Mouse (Mus musculus) lung, embryonic 16.5 days (tissue): ENCODE data around the gene Trpm7. TPM values are rescaled to one million over a fixed set of nuclear protein-coding genes. Genes with fewer than 3 reads are reported as not detected.

ENCODE experiments used
- ATAC-seq: fragments of 200-750 bp; cut with Nextera tagmentation; 2 replicates; pipeline ENCODE4 v1.8.0; 2017; ENCODE audit warnings: low read depth, mild to moderate bottlenecking, moderate library complexity
- H3K27ac ChIP-seq: fragments of 300-500 bp; sonication (generic); 2 replicates; pipeline ENCODE4 v1.5.1; 2014; ENCODE audit warnings: mild to moderate bottlenecking, control low read depth, low read length
- H3K27me3 ChIP-seq: fragments of 300-500 bp; sonication (generic); 2 replicates; pipeline ENCODE4 v1.6.1; 2014; ENCODE audit warnings: low read depth, low read length, mixed read lengths; ENCODE audit not compliant: control insufficient read depth, insufficient read depth
- H3K36me3 ChIP-seq: fragments of 300-500 bp; sonication (generic); 2 replicates; pipeline ENCODE4 v1.6.1; 2014; ENCODE audit warnings: low read length; ENCODE audit not compliant: control insufficient read depth, insufficient read depth
- H3K4me1 ChIP-seq: fragments of 300-500 bp; sonication (generic); replicated peaks from 2 replicates; pipeline ENCODE4 v1.6.1; 2014; ENCODE audit warnings: low read length, mixed read lengths; ENCODE audit not compliant: control insufficient read depth, insufficient read depth
- H3K4me2 ChIP-seq: fragments of 300-500 bp; sonication (generic); 2 replicates; pipeline ENCODE4 v1.6.1; 2014; ENCODE audit warnings: low read depth, low read length, control low read depth
- H3K4me3 ChIP-seq: fragments of 300-500 bp; sonication (generic); 2 replicates; pipeline ENCODE4 v1.5.1; 2014; ENCODE audit warnings: mild to moderate bottlenecking, low read length, control low read depth
- H3K9ac ChIP-seq: fragments of 300-500 bp; sonication (generic); 2 replicates; pipeline ENCODE4 v1.6.1; 2014; ENCODE audit warnings: low read length, control low read depth
- H3K9me3 ChIP-seq: fragments of 300-500 bp; sonication (generic); 2 replicates; pipeline ENCODE4 v1.6.1; 2016; ENCODE audit warnings: low read length; ENCODE audit not compliant: control insufficient read depth
- WGBS: fragments of 180-500 bp; shearing (Covaris S2); extraction: QIAGEN DNeasy Blood & Tissue Kit; methylation state at CpG from one replicate; pipeline ENCODE4 v1.1.7; 2014; 5-methylcytosine and 5-hydroxymethylcytosine counted together
- polyA plus RNA-seq: library from polyadenylated mRNA; unstranded; fragments of >200 nt; fragmentation: Nextera tagmentation; extraction: Ambion mirVana; gene quantifications from 2 replicates; pipeline ENCODE4 v1.2.1, GENCODE M21; 2015

Gene Trpm7
- polyA plus RNA-seq, 1 experiment from 2014 or later: 45.2 TPM

GRCm38 (mm10) chr2:126792611-126793010, 83.4 kb downstream of the Trpm7 start:
- Histone ChIP-seq H3K27ac (no peak overlapping the region), H3K4me3 (no peak overlapping the region), H3K9ac (no peak overlapping the region), H3K27me3 (no peaks in the 10 kb centered on the region), H3K4me2 (no peak overlapping the region), H3K4me1 (peaks cover 2% of the 10 kb centered on the region; the same call in 1 of the 2 replicates), H3K36me3 (peaks cover 23% of the 10 kb centered on the region), H3K9me3 (no peaks in the 10 kb centered on the region)
- ATAC-seq: no peak
- WGBS: 70% methylated on average over 5 of the region's 5 CpGs

- H3K9ac ChIP-seq: no peak overlapping the region
- H3K4me3 ChIP-seq: no peak overlapping the region
- no peak overlapping the region for H3K4me2 ChIP-seq
- H3K36me3 ChIP-seq: peaks cover 10% of the 10 kb centered on the region
- peaks cover 4% of the 10 kb centered on the region; the same call in 1 of the 2 replicates for H3K4me1 ChIP-seq
- 35% methylated on average over 9 of the region's 9 CpGs for WGBS
- no peaks in the 10 kb centered on the region for H3K27me3 ChIP-seq
- ATAC-seq: peak; percentile 68; the same call in 1 of the 2 replicates
- H3K27ac ChIP-seq: peak overlapping the region; percentile 38
- H3K9me3 ChIP-seq: no peaks in the 10 kb centered on the region
Observed at GRCm38 (mm10) chr2:126787721-126788342, 88.2 kb downstream of the Trpm7 start.

DNA sequence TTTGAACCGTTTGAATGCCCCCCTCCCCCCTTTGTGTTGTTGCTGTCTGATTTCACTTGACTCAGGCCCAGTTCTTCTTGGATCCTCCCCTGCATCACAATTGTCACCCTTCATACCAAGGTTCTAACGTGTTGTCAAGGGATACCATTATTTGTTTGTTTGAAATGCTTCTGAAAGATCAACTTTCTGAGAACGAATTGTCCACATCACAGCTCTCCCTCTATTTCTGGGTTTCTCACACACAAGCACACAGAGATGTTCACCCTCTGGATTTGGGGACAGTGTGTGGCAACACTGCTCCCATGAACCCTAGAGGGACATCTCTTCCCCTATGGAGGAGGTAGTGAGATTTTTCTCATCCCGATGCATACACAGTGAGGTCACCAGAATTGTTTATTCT, 92.7 kb downstream of the Trpm7 start, which contains the start of gene Usp50:
Gene Usp50, minus strand, starts transcription at position 101 of the 400 bp plus-strand sequence.
- Histone ChIP-seq H3K4me2 (no peak within 1 kb of the TSS), H3K4me3 (no peak within 1 kb of the TSS), H3K27me3 (no peaks in the 10 kb centered on the region), H3K4me1 (peaks cover 4% of the 10 kb centered on the region; the same call in 1 of the 2 replicates), H3K9ac (no peak within 1 kb of the TSS), H3K9me3 (no peaks in the 10 kb centered on the region), H3K36me3 (no peaks in the 10 kb centered on the region), H3K27ac (no peak within 1 kb of the TSS)
- WGBS: 62% methylated on average over 4 of the region's 4 CpGs
- no peak for ATAC-seq

DNA sequence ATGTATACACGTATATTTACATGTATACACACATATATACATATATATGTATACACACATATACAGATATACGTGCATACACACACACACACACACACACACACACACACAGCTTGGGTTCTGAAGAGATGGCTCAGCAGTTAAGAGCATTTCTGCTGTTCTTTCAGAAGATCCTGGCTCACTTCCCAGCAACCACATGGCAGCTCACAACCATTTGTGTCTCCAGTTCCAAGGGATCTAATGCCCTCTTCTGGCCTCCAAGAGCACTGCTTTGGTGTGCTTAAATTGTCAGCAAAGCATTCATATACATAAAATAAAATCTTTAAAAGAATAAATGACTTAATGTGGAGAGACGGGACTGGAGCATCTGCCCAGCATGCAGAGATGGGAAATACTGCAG, 93.6 kb downstream of the Trpm7 start:
- peak; percentile 73; the same call in 1 of the 2 replicates for ATAC-seq
- Histone ChIP-seq H3K4me3 (no peak overlapping the region), H3K27me3 (no peaks in the 10 kb centered on the region), H3K4me1 (peaks cover under 1% of the 10 kb centered on the region; the same call in 1 of the 2 replicates), H3K27ac (no peak overlapping the region), H3K9ac (no peak overlapping the region), H3K4me2 (no peak overlapping the region), H3K9me3 (no peaks in the 10 kb centered on the region), H3K36me3 (no peaks in the 10 kb centered on the region)
- 66% methylated on average over 3 of the region's 3 CpGs for WGBS

- Histone ChIP-seq H3K4me2 (no peak overlapping the region), H3K4me3 (no peak overlapping the region), H3K4me1 (no peaks in the 10 kb centered on the region), H3K9ac (no peak overlapping the region), H3K27me3 (no peaks in the 10 kb centered on the region), H3K9me3 (no peaks in the 10 kb centered on the region), H3K27ac (no peak overlapping the region), H3K36me3 (no peaks in the 10 kb centered on the region)
- ATAC-seq: no peak
- 91% methylated on average over 1 of the region's 1 CpGs for WGBS
Observed at GRCm38 (mm10) chr2:126781478-126781877, 94.6 kb downstream of the Trpm7 start.

DNA sequence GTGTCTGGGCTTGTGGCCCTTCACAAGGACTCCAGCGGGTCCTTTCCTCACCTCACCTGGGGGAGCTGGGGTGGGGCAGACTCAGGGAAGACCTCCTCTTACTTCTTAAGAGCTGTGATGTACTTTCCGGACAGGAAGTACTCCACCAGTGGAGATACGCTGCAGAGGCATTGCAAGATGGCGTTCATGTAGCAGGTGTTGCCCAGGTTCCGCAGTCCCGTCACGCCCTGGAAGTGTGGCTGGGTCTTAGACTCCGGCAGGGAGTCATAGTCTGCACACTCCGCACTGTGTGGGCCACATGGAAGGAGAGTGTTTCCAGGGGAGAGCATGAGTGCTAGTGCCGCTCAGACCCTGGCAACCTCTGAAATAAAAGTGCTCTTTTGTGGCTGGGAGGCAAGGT, 95.7 kb downstream of the Trpm7 start:
- no peaks in the 10 kb centered on the region for H3K36me3 ChIP-seq
- no peak for ATAC-seq
- no peaks in the 10 kb centered on the region for H3K9me3 ChIP-seq
- H3K9ac ChIP-seq: no peak overlapping the region
- H3K4me2 ChIP-seq: no peak overlapping the region
- H3K4me1 ChIP-seq: no peaks in the 10 kb centered on the region
- no peak overlapping the region for H3K4me3 ChIP-seq
- 81% methylated on average over 10 of the region's 10 CpGs for WGBS
- H3K27me3 ChIP-seq: no peaks in the 10 kb centered on the region
- no peak overlapping the region for H3K27ac ChIP-seq

- 74% methylated on average over 4 of the region's 4 CpGs for WGBS
- no peak for ATAC-seq
- no peak overlapping the region for H3K27ac ChIP-seq
- no peak overlapping the region for H3K9ac ChIP-seq
- H3K4me1 ChIP-seq: no peaks in the 10 kb centered on the region
- H3K9me3 ChIP-seq: no peaks in the 10 kb centered on the region
- no peaks in the 10 kb centered on the region for H3K36me3 ChIP-seq
- H3K4me2 ChIP-seq: no peak overlapping the region
- H3K4me3 ChIP-seq: no peak overlapping the region
- H3K27me3 ChIP-seq: no peaks in the 10 kb centered on the region
Observed at GRCm38 (mm10) chr2:126778806-126779205, 97.2 kb downstream of the Trpm7 start.

- H3K27ac ChIP-seq: no peak overlapping the region
- no peaks in the 10 kb centered on the region for H3K27me3 ChIP-seq
- ATAC-seq: no peak
- H3K4me2 ChIP-seq: no peak overlapping the region
- WGBS: 26% methylated on average over 1 of the region's 1 CpGs
- no peaks in the 10 kb centered on the region for H3K4me1 ChIP-seq
- H3K9me3 ChIP-seq: no peaks in the 10 kb centered on the region
- H3K36me3 ChIP-seq: no peaks in the 10 kb centered on the region
- no peak overlapping the region for H3K9ac ChIP-seq
- H3K4me3 ChIP-seq: no peak overlapping the region
Observed at GRCm38 (mm10) chr2:126776416-126776815, 99.6 kb downstream of the Trpm7 start.

DNA sequence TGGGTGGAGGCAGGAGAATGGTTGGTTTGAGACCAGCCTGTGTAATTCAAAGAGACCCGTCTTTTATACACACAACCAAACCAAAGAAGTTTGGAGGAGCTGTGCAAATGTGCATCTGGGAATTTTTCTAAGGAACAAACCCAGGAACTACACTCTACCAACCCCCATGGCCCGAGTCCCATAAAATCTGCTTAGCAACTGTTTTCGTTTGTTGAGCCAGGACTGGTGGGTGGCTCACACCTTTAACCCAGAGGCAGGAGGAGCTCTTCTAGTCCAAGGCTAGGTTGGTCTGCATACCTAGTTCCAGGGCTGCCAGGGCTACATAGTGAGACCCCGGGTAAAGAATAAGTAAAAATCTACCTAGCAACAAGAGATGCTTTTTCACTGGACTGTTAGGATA, 100.1 kb downstream of the Trpm7 start:
- H3K27ac ChIP-seq: no peak overlapping the region
- no peaks in the 10 kb centered on the region for H3K36me3 ChIP-seq
- H3K9ac ChIP-seq: no peak overlapping the region
- H3K9me3 ChIP-seq: no peaks in the 10 kb centered on the region
- H3K4me3 ChIP-seq: no peak overlapping the region
- WGBS: 62% methylated on average over 4 of the region's 4 CpGs
- no peak overlapping the region for H3K4me2 ChIP-seq
- ATAC-seq: no peak
- no peaks in the 10 kb centered on the region for H3K4me1 ChIP-seq
- no peaks in the 10 kb centered on the region for H3K27me3 ChIP-seq
